Mouse (Mus musculus): ENCODE data around the gene Stx8.

DNA sequence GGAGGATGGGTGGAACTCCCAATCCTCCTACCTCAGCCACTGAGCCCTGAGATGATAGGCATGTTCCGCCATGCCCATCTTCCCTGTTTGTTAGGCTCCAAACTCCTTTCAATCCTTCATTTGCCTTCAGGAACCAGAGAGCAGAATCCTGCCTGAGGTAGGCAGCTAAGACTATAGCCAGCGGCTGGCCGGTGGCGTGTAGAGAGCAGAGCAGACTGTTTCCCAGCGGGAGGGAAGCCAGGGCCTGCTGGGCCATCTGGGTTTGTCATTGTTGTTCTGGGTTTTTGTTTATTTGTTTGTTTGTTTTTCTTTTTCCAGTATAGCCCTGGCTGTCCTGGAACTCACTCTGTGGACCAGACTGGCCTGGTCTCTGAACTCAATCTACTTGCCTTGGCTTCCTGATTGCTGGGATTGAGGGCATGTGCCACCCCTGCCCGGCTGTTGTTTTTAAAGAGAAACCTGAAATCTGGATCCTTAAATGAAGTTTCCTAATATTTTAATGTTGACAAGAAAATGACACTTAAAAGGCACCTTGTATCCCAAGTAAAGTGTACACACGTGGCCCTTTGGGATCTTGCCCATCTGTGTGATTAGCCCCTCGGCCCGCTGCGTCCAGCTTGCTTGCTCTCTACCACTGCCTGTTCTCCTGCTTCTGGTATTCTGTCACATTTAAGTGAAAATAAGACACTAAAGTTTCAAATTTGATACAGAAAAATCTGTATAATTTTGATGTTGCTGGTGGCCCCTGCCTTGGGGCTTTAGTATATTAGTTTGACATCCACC lies 152.1 kb downstream of the Stx8 start:
- TF ChIP-seq E2F4 (IDR thresholded peaks at IDR 0.05; ENCODE audit: borderline replicate concordance, low read depth, low read length) (no peak), SIN3A (IDR thresholded peaks at IDR 0.05; ENCODE audit: low read length) (no peak), USF1 (IDR thresholded peaks at IDR 0.05; ENCODE audit: low read depth, low read length) (no peak), MAX (IDR thresholded peaks at IDR 0.05; ENCODE audit: low read length) (no peak), GATA1 (IDR thresholded peaks at IDR 0.05; ENCODE audit: low read depth, low read length) (no peak), CTCF (IDR thresholded peaks at IDR 0.05 in 2 of 3, conservative IDR thresholded peaks at IDR 0.05 in 1 of 3; ENCODE audit: control insufficient read depth in 1 of 3, insufficient read depth in 1 of 3, low read depth in 2 of 3, low read length in 3 of 3, poor library complexity in 1 of 3, severe bottlenecking in 1 of 3) (no peak), ZC3H11A (IDR thresholded peaks at IDR 0.05; ENCODE audit: low read depth, low read length) (no peak), POLR2A (IDR thresholded peaks at IDR 0.05; ENCODE audit: control insufficient read depth in 1 of 2, insufficient read depth in 1 of 2, low read depth in 1 of 2, low read length in 2 of 2, poor library complexity in 1 of 2) (no peak), EP300 (IDR thresholded peaks at IDR 0.05; ENCODE audit: low read depth in 1 of 2, low read length in 2 of 2) (no peak), GABPA (IDR thresholded peaks at IDR 0.05; ENCODE audit: low read depth, low read length) (no peak), ZKSCAN1 (IDR thresholded peaks at IDR 0.05; ENCODE audit: low read depth, low read length) (no peak), TCF12 (IDR thresholded peaks at IDR 0.05; ENCODE audit: low read depth, low read length) (no peak), BHLHE40 (IDR thresholded peaks at IDR 0.05; ENCODE audit: borderline replicate concordance, low read depth, low read length) (no peak)
